Mouse (Mus musculus) retina, adult 2 months (tissue): ENCODE results near the gene Nol3.
"Not testable (repeated sequence)": the region's sequence is repeated elsewhere in the genome, so short reads cannot be mapped to it uniquely, and the experiment has no call there.

ENCODE experiments used
- DNase-seq: peaks from one replicate; pipeline ENCODE4 v3.0.0-alpha.2; 2012; ENCODE audit warnings: low read depth, low spot score

Nol3 gene

GRCm38 (mm10) chr8:105288958-105289732 lies 13.2 kb downstream of the Nol3 start:
- peak; percentile 90 for DNase-seq

DNA sequence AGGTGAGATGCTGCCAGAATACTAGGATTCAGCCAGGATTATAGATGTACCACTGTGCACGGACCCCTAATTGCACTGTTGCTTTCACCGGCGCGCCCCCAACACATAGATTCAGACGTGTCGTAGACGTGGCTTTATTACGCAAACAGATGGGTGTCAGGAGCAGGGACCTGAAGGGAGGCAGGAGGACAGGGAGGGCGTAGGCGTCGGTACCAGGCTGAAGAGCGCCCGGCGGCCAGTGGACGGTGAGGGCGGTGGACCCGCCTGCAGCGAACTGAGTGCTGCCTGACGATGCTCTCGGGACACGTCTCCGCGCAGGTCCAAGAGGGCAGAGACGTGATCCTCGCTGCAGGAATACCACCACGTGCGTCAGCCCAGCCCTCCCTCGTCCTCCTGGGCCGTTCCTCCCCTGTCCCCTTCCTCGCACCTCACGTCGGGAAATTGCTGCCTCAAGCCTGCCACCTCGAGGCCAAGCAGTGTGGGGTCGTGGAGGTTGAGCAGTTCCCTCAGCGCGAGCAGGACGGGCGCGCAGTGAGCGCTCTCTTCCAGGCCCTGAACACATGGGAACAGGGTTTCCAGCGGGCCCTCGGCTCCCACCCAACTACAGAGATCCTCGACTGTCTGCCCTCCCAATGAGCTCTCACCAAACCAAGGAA lies 14.0 kb downstream of the Nol3 start, which contains the start of gene 4931428F04Rik:
Gene 4931428F04Rik (minus strand): TSS at position 60 of the 656 bp plus-strand sequence.
- DNase-seq = no peak

GRCm38 (mm10) chr8:105290554-105291314 lies 14.8 kb downstream of the Nol3 start:
- peak; percentile 54 for DNase-seq

DNA sequence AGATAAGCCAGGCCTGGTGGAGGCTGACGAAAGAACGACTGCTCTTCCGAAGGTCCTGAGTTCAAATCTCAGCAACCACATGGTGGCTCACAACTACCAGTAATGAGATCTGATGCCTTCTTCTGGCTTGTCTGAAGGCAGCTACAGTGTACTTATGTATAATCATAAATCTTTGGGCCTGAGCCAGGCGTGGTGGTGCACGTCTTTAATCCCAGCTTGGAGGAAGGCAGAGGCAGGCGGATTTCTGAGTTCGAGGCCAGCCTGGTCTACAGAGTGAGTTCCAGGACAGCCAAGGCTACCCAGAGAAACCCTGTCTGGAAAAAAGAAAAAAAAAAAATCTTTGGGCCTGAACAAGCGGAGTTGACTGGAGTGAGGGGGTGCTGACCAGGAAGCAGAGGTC lies 15.4 kb downstream of the Nol3 start:
- DNase-seq = not testable (repeated sequence)

DNA sequence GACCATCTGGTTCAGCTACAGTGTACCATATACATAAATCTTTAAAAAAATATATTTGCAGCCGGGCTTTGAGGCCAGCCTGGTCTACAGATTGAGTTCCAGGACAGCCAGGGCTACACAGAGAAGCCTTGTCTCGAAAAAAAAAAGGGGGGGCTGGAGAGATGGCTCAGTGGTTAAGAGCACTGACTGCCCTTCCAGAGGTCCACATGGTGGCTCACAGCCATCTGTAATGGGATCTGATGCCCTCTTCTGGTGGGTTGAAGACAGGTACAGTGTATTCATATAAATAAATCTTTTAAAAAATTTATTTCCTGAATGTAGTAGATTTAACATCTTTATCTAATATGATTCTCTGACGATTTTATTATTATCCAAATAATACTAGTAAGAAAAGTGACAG lies 15.9 kb downstream of the Nol3 start:
- not testable (repeated sequence) for DNase-seq

GRCm38 (mm10) chr8:105292471-105292870 lies 16.5 kb downstream of the Nol3 start:
- no peak for DNase-seq

DNA sequence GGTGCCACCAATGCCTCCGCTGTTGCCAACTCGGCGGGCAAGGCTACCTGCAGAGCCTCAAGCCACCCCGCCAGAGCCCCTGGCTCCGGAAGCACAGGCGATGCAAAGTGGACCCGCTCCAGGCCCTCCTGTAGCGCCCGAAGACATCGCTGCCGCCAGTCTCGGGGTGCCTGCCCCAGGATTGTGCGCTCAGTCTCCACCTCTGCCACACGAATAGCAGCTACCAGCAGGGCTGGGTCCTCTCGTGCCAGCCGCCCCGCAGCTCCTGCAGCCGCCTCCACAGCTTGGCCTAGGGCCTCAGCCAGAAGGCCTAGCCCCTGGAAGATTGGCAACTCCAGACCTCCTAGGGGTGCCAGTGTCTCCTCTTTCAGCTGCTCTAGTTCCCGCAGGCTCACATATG lies 17.5 kb downstream of the Nol3 start:
- DNase-seq = no peak

- no peak for DNase-seq
Observed at GRCm38 (mm10) chr8:105294776-105295175, 18.8 kb downstream of the Nol3 start.

GRCm38 (mm10) chr8:105295256-105295655 lies 19.3 kb downstream of the Nol3 start:
- no peak for DNase-seq

- no peak for DNase-seq
Observed at GRCm38 (mm10) chr8:105295895-105296573, 20.1 kb downstream of the Nol3 start, which contains the start of gene Exoc3l. Gene Exoc3l (minus strand): TSS chr8:105296101.

- peak; percentile 74 for DNase-seq
Observed at GRCm38 (mm10) chr8:105297511-105298192, 21.7 kb downstream of the Nol3 start, which contains the start of gene E2f4. Gene E2f4 (plus strand): TSS chr8:105297663.

DNA sequence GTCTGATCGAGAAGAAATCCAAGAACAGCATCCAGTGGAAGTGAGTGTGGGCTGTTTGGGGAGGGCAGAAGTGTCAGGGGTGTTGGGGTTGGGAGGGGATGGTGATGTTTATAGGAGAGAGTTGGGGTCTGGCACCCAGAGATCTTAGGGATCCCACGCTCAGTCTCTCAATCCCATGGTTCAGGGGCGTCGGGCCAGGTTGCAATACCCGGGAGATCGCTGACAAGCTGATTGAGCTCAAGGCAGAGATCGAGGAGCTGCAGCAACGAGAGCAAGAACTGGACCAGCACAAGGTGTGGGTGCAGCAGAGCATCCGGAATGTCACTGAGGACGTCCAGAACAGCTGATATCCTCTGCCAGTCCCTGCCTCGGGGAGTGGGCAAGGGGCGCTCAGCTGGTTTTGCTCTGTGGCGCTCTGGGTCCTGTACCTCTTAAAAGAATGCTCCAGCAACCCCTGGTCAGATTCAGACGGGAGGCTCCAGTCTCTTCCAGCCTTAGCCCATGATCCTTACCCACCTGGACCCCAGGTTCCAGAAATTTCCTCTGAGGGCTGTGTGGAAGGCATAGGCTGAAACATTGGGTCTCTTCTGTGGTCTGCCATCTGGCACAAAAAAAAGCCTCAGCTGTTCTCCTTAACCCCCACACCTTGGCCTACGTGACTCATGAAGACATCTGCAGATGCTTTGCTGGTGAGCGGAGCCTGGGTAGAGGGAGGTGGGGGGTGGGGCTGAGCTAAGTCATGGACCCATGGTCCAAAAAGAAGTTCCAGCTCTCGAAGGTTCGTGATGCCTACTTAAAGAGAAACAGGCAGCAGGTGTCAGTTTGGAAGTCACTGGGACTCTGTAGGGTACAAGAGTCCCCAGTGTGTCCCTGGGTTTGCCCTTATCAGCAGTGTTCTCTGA lies 22.7 kb downstream of the Nol3 start:
- no peak for DNase-seq

GRCm38 (mm10) chr8:105299962-105300361 lies 24.0 kb downstream of the Nol3 start:
- no peak for DNase-seq

DNA sequence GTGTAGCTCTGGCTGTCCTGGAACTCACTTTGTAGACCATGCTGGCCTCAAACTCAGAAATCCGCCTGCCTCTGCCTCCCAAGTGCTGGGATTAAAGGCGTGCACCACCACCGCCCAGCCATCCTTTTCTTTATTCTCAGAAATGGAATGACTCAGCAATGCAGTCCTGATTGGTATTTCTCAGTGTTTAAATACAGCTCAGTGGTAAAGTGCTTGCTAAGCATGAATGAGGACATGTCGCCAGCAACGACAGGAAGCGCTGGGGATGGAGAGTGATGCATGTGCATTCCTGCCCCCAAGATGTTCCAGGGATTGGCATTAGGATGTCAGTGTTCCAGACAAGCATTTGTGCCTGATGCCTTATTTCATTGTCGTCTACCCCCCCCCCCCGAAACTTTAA lies 27.5 kb downstream of the Nol3 start:
- DNase-seq = no peak

DNA sequence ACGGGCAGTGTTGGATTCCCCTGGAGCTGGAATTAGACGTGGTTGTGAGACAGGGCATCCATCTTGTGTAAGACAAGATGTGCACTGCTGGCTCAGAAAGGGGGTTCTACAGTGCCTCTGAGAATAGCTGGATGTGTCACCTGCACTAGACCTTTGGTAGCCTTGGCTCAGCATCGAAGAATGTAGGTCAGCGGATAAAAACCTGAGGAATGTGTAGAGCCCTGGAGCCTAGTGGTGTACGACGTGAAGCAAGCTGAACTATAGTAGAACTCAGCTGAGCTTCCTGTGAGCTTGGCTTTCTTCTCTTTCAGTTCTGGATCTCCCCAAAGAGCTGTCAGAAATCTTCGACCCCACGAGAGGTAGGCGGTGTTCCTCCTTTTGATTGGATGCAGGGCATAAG lies 27.9 kb downstream of the Nol3 start:
- no peak for DNase-seq

GRCm38 (mm10) chr8:105304325-105305210 lies 28.6 kb downstream of the Nol3 start:
- no peak for DNase-seq

- DNase-seq = no peak
Observed at GRCm38 (mm10) chr8:105305211-105306145, 29.5 kb downstream of the Nol3 start, which contains the start of gene Elmo3. Gene Elmo3 (plus strand): TSS chr8:105305601.
